Mouse (Mus musculus): ENCODE measurements around the gene Hsd17b12. TPM values are rescaled to one million over a fixed set of nuclear protein-coding genes. Genes with fewer than 3 reads are reported as not detected.

The Hsd17b12 gene
- polyA plus RNA-seq, 1 experiment from 2014 or later = 121 TPM

DNA sequence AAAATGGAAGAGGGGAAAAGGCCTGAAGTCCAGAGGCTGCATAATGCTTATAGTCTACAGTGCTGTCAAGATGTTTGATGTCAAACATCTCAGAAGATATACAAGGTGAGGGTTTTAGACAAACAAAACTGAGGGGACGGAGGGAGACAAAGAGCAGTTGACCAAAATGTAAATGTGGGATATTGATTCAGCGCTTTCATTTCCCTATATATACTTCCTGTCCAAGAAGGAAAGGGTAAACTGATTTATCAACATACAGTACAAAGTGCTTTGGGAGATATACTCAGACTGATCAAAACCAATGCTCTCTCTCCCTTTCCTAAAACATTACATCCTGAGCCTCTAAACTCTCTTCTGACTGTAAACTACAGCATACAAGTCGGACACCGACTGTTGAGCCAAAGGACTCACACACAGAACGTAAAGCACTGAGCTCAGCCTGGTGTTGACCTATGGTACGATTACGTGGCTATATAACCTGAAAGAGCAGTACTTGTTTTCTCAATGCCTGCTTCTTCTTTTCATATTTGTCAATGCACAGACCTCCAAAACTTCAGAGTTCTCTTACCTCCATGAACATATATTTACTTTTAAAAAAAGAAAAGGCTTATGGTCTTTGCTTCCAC, 13.1 kb downstream of the Hsd17b12 start:
- DNase-seq (ENCODE audit: low spot score) = no peak
- WGBS = 90% methylated on average over 7 of the region's 7 CpGs
- H3K27me3 ChIP-seq (ENCODE audit: insufficient read depth, poor library complexity, severe bottlenecking) = no peaks in the 10 kb centered on the region
- H3K9me3 ChIP-seq = no peaks in the 10 kb centered on the region
- H3K36me3 ChIP-seq = no peaks in the 10 kb centered on the region
- no peak overlapping the region for H3K27ac ChIP-seq
- no peak overlapping the region for H3K4me3 ChIP-seq
- no peaks in the 10 kb centered on the region for H3K4me1 ChIP-seq (replicated peaks)

DNA sequence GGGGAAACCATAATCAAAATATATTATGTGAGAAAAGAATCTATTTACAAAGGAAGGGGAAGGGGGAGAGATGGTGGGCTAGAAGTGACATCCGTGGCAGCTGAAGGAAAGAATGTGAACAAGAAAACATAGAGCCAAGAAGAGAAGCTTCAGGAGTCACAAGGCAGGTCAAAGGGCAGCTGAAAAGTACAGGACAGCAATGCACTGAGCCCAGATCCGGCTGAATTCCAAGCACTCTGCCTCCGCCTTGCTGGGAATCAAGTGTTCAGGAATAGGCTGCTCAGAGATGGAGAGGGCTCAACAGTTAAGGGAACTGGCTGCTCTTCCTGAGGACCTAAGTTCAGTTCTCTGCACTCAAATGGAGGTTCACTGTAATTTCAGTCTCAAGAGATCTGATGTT, 16.5 kb downstream of the Hsd17b12 start:
- DNase-seq (ENCODE audit: low spot score) = no peak
- WGBS = 61% methylated on average over 3 of the region's 3 CpGs
- Histone ChIP-seq H3K27me3 (ENCODE audit: insufficient read depth, poor library complexity, severe bottlenecking) (no peaks in the 10 kb centered on the region), H3K4me3 (no peak overlapping the region), H3K27ac (no peak overlapping the region), H3K4me1 (replicated peaks) (no peaks in the 10 kb centered on the region), H3K9me3 (no peaks in the 10 kb centered on the region), H3K36me3 (no peaks in the 10 kb centered on the region)

DNA sequence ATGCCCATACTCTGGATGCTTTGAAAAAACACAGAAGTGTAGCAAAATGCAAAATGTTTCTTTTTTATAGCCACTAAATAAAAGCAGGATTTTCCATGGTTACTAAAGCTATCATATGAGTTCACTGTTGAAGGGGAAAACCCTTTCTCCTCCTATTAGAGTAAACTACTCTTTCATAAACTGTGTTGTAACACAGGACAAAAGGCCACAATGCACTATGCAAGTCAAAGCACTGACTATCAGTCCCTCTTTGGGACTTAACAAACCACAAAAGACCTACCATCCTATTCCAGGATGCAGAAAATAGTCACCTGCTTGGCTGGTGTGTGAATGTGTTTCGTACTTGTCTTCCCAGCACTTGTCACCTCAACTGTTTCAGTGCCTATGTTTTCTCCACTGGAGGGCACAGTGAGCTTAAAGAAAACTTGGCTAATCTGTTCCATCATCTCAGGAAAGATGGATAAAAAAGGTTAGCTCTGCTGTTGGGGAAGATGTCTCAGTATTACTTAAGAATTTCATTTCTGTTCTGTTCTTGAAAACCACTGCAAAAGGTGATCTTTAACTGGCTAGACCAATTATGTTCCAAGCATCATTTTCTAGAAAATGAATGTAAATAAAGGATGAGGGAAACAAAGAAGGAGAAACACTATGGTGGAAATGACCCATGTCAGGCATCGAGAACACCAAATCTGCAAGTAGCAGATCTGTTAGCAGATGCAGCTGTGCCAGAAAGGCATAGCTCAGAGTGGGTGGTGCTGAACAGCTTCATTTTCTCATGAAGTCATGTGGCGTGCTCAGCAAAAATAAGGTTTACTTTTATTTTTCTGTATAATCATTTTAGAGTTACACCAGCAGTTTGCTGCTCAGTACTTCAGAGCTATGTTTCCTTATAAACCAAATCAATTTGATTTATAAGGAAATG, 19.0 kb downstream of the Hsd17b12 start:
- Histone ChIP-seq H3K9me3 (no peaks in the 10 kb centered on the region), H3K4me1 (replicated peaks) (no peaks in the 10 kb centered on the region), H3K36me3 (no peaks in the 10 kb centered on the region), H3K27me3 (ENCODE audit: insufficient read depth, poor library complexity, severe bottlenecking) (no peaks in the 10 kb centered on the region), H3K4me3 (no peak overlapping the region), H3K27ac (no peak overlapping the region)
- WGBS = 95% methylated on average over 3 of the region's 3 CpGs
- DNase-seq (ENCODE audit: low spot score) = no peak

DNA sequence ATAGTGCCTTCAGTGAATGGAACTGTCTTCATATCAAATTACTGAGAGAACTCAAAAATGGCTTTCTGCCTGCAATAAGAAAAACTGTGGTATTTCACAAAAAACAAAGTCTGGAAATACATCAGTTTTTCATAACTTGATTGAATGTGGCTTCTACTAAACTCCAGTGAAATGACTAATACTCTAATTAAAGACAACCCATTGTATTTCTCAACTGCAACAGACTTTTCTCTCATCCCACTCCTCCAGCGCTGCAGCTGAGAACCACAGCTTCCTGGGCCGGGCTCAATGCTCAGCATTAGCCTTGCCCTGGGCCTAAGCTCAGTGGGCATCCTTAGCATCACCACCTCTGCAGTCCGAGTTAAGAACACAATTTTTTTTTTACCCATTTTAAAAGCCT, 20.9 kb downstream of the Hsd17b12 start:
- no peaks in the 10 kb centered on the region for H3K4me1 ChIP-seq (replicated peaks)
- no peaks in the 10 kb centered on the region for H3K27me3 ChIP-seq (ENCODE audit: insufficient read depth, poor library complexity, severe bottlenecking)
- 91% methylated on average over 3 of the region's 3 CpGs for WGBS
- H3K9me3 ChIP-seq = no peaks in the 10 kb centered on the region
- H3K36me3 ChIP-seq = no peaks in the 10 kb centered on the region
- H3K4me3 ChIP-seq = no peak overlapping the region
- H3K27ac ChIP-seq = no peak overlapping the region
- DNase-seq (ENCODE audit: low spot score) = no peak

DNA sequence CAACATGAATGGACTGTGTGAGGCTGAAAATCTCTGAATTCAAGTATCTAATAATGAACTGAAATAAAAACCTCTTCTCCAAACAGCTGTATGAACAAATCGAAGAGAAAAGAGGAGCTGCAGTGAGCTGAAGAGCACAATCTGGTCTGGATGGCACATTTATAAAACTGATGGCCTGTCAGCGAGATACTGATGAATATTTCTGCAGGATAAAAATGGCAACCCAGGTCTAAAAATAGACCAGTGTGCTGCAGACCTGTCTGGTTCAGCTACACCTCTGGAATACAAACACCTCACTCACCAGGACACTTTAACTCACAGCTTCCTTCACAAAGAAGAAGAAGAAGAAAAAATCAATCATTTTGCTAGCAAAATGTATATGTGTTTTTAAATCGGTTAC, 29.3 kb downstream of the Hsd17b12 start:
- no peak for DNase-seq (ENCODE audit: low spot score)
- peaks cover 3% of the 10 kb centered on the region for H3K4me1 ChIP-seq (replicated peaks)
- no peak overlapping the region for H3K4me3 ChIP-seq
- no peaks in the 10 kb centered on the region for H3K36me3 ChIP-seq
- H3K27ac ChIP-seq = no peak overlapping the region
- H3K27me3 ChIP-seq (ENCODE audit: insufficient read depth, poor library complexity, severe bottlenecking) = no peaks in the 10 kb centered on the region
- 95% methylated on average over 3 of the region's 3 CpGs for WGBS
- no peaks in the 10 kb centered on the region for H3K9me3 ChIP-seq

DNA sequence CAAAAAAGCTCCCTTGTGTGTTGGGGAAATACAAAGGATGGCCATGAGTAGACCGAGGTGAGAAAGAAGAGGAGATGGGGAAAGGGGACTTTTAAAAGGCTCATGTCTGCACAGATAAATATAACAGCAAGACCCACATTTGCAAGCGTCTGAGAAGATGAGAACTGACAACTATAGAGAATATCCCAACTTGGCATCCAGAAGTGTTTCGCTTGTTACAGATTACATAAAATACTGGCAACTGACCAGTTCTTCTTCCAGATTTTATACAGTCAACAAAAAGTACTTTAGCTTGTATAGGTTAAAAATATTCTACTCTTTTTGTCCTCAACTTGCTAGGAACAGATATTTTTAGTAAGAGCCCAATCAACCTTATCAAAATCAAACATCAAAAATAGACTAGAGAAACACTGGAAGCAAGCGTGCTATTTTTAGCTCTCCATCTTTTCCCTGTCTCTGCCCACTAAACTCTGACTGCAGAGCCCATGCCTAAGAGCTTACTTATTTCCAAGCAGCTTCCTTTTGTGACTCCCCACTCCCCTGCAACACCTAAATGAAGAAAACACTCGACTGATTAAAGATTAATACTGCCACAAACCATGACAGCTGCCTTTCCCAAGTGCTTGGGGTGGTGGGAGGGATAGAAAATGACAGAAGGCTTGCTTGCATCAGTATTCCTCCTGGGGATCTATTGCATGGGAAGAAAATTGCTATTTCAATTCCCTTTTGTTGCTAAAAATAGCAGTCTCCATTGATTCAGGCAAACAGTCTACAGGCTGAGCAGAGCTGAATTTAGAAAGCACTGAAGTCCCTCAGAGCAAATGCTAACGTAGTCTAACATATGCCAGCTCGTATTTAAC, 35.4 kb downstream of the Hsd17b12 start:
- H3K27me3 ChIP-seq (ENCODE audit: insufficient read depth, poor library complexity, severe bottlenecking) = no peaks in the 10 kb centered on the region
- no peak overlapping the region for H3K4me3 ChIP-seq
- H3K9me3 ChIP-seq = no peaks in the 10 kb centered on the region
- H3K4me1 ChIP-seq (replicated peaks) = peaks cover 21% of the 10 kb centered on the region
- H3K27ac ChIP-seq = peak overlapping the region; percentile 68
- no peaks in the 10 kb centered on the region for H3K36me3 ChIP-seq
- DNase-seq (ENCODE audit: low spot score) = peak; percentile 11
- WGBS = 65% methylated on average over 7 of the region's 7 CpGs

DNA sequence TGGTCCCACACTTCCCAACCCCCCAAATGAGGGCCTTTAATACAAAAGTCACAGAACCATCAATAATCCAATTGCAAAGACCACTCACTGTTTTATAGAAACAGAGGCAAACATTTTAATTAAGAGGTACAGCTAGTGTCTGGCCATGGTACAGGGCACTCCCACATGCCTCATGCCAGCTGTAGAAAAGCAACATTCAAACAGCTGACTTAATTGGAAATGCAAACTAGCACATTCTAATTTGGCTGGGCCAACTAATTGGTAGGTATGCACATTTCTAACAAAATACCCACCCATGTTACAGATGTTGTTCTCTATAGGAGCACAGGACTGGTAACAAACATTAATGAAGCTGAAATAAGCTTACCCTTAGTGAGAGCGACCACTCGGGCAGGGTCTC, 54.0 kb downstream of the Hsd17b12 start:
- Histone ChIP-seq H3K27ac (no peak overlapping the region), H3K36me3 (0 out of 2 replicates have a peak, but pooled peaks cover 12% of the 10 kb centered on the region), H3K4me1 (replicated peaks) (no peaks in the 10 kb centered on the region), H3K27me3 (ENCODE audit: insufficient read depth, poor library complexity, severe bottlenecking) (no peaks in the 10 kb centered on the region), H3K9me3 (no peaks in the 10 kb centered on the region), H3K4me3 (no peak overlapping the region)
- WGBS = 96% methylated on average over 2 of the region's 2 CpGs
- DNase-seq (ENCODE audit: low spot score) = no peak

DNA sequence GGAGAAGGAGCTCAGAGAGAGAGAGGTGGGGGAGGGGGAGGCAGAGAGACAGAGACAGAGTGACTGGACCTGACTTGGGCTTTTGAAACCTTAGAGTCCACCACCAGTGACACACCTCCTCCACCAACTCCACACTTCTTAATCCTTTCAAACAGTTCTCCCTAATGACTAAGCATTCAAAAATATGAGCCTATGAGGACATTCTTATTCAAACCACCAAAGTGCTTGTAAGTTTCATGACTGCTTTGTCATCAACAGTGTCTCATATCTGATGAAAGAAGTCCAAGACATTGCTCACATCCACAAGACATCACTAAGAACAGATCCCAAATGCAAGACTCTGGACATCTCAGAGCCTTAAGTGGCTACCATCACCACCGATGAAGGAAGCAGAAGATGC, 67.9 kb downstream of the Hsd17b12 start:
- H3K27ac ChIP-seq = no peak overlapping the region
- 96% methylated on average over 1 of the region's 1 CpGs for WGBS
- no peak for DNase-seq (ENCODE audit: low spot score)

DNA sequence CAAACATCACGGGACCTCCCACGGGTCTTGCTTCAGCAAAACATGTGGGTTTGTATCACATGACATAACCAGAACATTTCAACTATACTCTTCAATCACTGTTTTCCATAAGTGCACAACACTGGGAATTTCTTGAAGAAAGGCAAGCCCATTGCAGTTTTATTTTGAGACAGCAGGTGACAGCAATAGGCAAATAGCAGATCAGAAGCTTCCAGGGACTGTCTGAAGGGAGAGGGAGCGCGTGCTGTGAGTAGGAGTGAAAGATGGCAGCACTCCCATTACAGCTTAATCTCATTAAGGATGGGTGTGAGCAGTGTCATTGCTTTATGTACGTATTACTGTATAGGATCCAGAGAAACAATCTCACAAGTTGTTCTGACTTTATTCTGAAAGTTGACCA, 88.3 kb downstream of the Hsd17b12 start:
- Histone ChIP-seq H3K27ac (no peak overlapping the region), H3K9me3 (no peaks in the 10 kb centered on the region), H3K27me3 (ENCODE audit: insufficient read depth, poor library complexity, severe bottlenecking) (no peaks in the 10 kb centered on the region), H3K4me1 (replicated peaks) (no peaks in the 10 kb centered on the region), H3K4me3 (no peak overlapping the region), H3K36me3 (peaks cover 13% of the 10 kb centered on the region; the same call in 1 of the 2 replicates)
- 86% methylated on average over 5 of the region's 5 CpGs for WGBS
- no peak for DNase-seq (ENCODE audit: low spot score)

More for the DNA sequence above, 67.9 kb downstream of the Hsd17b12 start:
- Histone ChIP-seq H3K4me3 (no peak overlapping the region), H3K36me3 (no peaks in the 10 kb centered on the region), H3K27me3 (ENCODE audit: insufficient read depth, poor library complexity, severe bottlenecking) (no peaks in the 10 kb centered on the region), H3K4me1 (replicated peaks) (no peaks in the 10 kb centered on the region), H3K9me3 (no peaks in the 10 kb centered on the region)

DNA sequence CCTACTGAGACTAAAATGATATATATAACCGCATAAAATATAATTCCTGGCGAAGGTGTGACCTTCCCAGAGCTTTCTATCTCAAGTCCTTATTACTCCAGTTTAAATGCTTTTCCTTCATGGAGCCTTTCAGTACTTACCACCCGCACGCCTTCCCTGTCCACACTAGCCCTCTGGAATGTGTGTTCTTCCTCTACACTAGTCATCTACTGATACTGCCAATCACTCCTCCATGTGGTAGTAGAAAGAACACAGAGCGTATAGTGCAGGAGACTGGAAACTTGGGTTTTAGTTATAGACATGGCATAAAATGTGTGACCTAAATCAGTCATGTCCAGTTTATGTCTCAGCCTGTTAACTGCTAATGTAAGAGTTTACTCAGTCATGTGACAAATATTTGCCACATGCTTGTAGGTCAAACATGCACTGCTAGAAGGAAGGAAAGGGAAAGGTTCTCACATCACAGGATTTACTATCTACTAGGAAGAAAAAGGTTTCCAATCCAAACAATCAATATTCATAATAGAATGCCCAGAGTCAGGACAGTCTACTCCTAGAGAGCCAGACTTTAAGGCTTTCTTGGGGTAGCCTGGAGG, 91.1 kb downstream of the Hsd17b12 start:
- Histone ChIP-seq H3K4me3 (no peak overlapping the region), H3K27me3 (ENCODE audit: insufficient read depth, poor library complexity, severe bottlenecking) (no peaks in the 10 kb centered on the region), H3K4me1 (replicated peaks) (no peaks in the 10 kb centered on the region), H3K9me3 (no peaks in the 10 kb centered on the region), H3K27ac (no peak overlapping the region), H3K36me3 (peaks cover 13% of the 10 kb centered on the region; the same call in 1 of the 2 replicates)
- WGBS = 92% methylated on average over 5 of the region's 5 CpGs
- no peak for DNase-seq (ENCODE audit: low spot score)

DNA sequence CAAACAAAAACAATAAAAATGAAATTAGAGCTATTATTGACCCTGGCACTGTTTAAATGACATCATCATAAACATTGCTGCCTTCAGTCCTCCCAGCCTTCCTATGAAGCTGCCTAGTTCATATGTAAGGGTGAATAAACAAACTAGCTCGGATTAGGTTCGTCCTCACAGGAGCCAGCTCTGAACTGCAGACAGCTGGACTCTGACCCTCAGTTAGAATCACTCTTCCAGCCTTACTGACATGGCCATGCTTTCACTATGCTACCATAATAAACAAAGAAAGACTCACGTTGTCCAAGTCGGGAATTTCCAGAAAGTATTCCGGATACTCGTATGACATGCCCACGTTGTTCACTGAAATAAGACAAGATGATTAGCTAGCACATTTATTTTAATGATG, 91.6 kb downstream of the Hsd17b12 start:
- H3K9me3 ChIP-seq = no peaks in the 10 kb centered on the region
- H3K27me3 ChIP-seq (ENCODE audit: insufficient read depth, poor library complexity, severe bottlenecking) = no peaks in the 10 kb centered on the region
- H3K4me1 ChIP-seq (replicated peaks) = no peaks in the 10 kb centered on the region
- 87% methylated on average over 7 of the region's 7 CpGs for WGBS
- no peak overlapping the region for H3K27ac ChIP-seq
- no peak for DNase-seq (ENCODE audit: low spot score)
- peaks cover 13% of the 10 kb centered on the region; the same call in 1 of the 2 replicates for H3K36me3 ChIP-seq
- no peak overlapping the region for H3K4me3 ChIP-seq

DNA sequence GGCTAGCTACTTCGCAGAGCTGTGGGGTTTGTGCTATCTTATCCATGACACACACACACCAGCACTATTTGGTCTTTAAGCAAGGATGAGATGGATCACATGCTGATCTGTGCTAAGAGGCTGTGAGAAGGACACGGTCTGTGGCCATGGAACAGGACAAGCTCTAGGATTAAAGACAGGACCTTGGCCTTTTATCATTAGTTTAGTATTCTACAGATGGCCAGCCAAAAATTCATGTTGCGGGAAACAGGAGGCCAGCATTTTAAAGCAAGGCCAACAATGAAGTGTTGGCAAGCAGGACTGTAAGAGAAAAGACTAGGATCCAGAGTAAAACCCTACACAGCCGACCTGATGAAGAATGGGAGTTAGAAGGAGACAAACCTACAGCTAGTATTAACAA, 95.0 kb downstream of the Hsd17b12 start:
- WGBS = 92% methylated on average over 4 of the region's 4 CpGs
- no peaks in the 10 kb centered on the region for H3K36me3 ChIP-seq
- H3K27ac ChIP-seq = no peak overlapping the region
- H3K4me1 ChIP-seq (replicated peaks) = no peaks in the 10 kb centered on the region
- no peak for DNase-seq (ENCODE audit: low spot score)
- no peaks in the 10 kb centered on the region for H3K27me3 ChIP-seq (ENCODE audit: insufficient read depth, poor library complexity, severe bottlenecking)
- no peak overlapping the region for H3K4me3 ChIP-seq
- no peaks in the 10 kb centered on the region for H3K9me3 ChIP-seq

Data from hindbrain, embryonic 10.5 days (tissue).